Mouse (Mus musculus): ENCODE measurements around the gene Dab1. TPM values are rescaled to one million over a fixed set of nuclear protein-coding genes. Genes with fewer than 3 reads are reported as not detected.

Dab1 gene
- total RNA-seq, 2 experiments from 2014 or later = 155 to 170 TPM

DNA sequence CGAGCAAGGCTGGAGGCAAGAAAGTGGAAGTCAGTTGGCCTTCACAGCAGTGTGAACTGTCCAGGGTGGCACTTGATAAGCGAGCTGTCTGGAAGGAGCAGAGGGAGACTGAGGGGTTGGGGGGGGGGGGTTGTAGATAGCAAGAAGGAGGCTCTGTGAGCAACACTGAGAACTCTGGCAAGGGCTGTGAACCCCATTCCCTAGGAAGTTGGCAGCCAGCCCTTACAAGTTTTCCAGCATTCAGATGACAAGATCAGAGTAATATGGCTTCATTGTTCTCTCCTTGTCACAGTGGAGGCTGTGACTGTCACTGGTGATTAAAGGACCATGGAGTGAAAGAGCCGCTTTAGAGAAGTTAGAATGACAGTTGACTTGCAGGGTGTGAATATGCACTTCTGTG lies 662.4 kb downstream of the Dab1 start:
- no peak for TF ChIP-seq CTCF (conservative IDR thresholded peaks at IDR 0.05)
- no peak overlapping the region for H3K4me3 ChIP-seq
- DNase-seq (ENCODE audit: low spot score in 2 of 2) = no peak
- no peak overlapping the region for H3K27ac ChIP-seq

DNA sequence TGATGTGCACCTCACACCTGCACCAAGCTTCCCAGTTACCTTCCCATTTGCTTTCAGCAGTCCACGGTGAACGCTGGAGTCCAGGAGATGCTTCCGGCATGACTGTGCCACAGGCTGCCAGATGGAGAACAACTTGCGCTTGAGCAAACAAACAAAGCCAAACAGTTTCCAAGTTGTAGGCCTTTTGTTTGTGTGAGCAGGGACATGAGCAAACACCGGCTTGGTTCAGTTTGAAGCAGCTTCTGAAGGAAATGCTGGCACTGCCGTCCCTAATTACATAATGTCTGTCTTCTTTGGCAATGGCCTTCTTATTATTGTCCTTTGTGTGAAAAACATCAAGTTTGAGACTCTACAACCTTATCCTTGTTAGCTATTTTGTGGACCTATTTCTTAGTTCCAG lies 664.7 kb downstream of the Dab1 start:
- DNase-seq (ENCODE audit: low spot score in 2 of 2) = peak; percentile 13 to 35
- Histone ChIP-seq H3K27ac (no peak overlapping the region), H3K4me3 (no peak overlapping the region)
- no peak for TF ChIP-seq CTCF (conservative IDR thresholded peaks at IDR 0.05)

- no peak for TF ChIP-seq CTCF (conservative IDR thresholded peaks at IDR 0.05)
- no peak overlapping the region for H3K27ac ChIP-seq
- no peak for DNase-seq (ENCODE audit: low spot score in 2 of 2)
- no peak overlapping the region for H3K4me3 ChIP-seq
These were observed 669.2 kb downstream of the Dab1 start for GRCm38 (mm10) chr4:104288401-104288800.

DNA sequence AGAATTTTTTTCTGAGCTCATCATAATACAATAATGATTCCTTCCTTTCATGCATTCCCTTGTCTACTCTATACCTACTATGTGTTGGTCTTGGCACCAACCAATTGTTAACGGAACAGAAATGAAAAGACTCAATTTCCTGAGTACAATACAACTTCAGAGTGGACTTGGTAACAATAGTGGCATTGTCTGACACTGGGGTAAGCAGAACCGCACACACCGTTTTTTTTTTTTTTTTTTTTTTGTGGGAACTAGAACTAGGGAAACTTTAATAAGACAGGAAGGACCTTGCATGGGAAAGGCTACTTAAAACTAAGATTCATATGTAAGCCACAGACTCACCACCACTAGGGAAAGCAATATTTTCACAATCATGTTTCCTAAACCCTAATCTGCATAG lies 682.6 kb downstream of the Dab1 start:
- H3K4me3 ChIP-seq = no peak overlapping the region
- no peak for DNase-seq (ENCODE audit: low spot score in 2 of 2)
- no peak for TF ChIP-seq CTCF (conservative IDR thresholded peaks at IDR 0.05)
- no peak overlapping the region for H3K27ac ChIP-seq

DNA sequence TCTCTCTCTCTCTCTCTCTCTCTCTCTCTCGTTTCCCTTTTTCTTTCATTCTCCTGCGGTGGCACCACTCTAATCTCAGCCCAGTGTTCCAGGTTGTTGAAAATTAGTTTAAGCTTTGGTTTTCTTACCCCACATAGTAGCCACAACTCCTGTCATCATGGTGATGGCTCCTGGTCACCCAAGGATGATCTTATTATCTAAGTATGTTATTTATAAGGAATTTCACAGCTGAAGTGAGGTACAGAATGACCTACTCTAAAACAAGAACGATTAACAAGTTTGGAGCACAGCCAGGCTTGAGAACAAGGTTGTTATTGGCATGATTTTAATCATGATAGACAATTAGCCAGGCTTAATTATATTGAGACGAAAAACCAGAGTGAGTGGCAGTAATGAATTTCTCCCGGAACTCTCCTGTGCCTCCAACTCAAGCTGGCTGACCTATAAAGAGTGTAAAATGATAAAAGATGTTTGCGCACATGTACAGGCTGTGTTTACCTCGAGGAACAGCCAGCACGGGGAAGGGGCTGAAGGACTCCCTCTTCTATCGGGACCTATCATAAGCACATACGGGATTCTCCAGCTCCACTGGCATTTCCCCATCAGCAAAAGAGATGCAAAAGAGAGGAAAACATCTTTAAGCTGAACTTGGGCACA lies 684.0 kb downstream of the Dab1 start:
- DNase-seq (ENCODE audit: low spot score in 2 of 2) = no peak
- no peak overlapping the region for H3K27ac ChIP-seq
- no peak for TF ChIP-seq CTCF (conservative IDR thresholded peaks at IDR 0.05)
- H3K4me3 ChIP-seq = no peak overlapping the region

- Histone ChIP-seq H3K4me3 (no peak overlapping the region), H3K27ac (no peak overlapping the region)
- no peak for DNase-seq (ENCODE audit: low spot score in 2 of 2)
- no peak for TF ChIP-seq CTCF (conservative IDR thresholded peaks at IDR 0.05)
These were observed 688.6 kb downstream of the Dab1 start for GRCm38 (mm10) chr4:104307781-104308180.

- Histone ChIP-seq H3K27ac (no peak overlapping the region), H3K4me3 (no peak overlapping the region)
- DNase-seq (ENCODE audit: low spot score in 2 of 2) = no peak
- no peak for TF ChIP-seq CTCF (conservative IDR thresholded peaks at IDR 0.05)
These were observed 707.1 kb downstream of the Dab1 start for GRCm38 (mm10) chr4:104326221-104326620.

GRCm38 (mm10) chr4:104331896-104332295 lies 712.7 kb downstream of the Dab1 start:
- Histone ChIP-seq H3K27ac (no peak overlapping the region), H3K4me3 (no peak overlapping the region)
- TF ChIP-seq CTCF (conservative IDR thresholded peaks at IDR 0.05) = no peak
- peak in 1 of 2 experiments; percentile 14 for DNase-seq (ENCODE audit: low spot score in 2 of 2)

DNA sequence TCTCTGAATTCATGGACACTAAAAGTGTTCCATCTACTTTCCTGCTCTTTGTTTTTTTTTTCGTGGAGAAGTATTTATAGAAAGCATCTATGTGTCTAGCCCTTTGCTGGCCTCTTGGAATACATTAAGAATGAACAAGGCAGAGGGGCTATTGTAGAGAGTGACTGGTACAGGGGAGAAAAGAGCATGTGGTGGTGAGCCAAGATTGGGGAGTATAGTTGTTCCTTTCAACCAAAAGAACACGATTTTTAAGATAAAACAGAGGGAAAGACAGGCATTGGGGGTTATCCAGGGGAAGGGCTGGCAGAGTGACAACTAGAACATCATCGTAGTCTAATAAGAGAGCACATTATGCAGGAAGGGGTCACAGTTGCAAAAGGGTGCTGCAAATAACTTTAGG lies 713.2 kb downstream of the Dab1 start:
- no peak overlapping the region for H3K27ac ChIP-seq
- TF ChIP-seq CTCF (conservative IDR thresholded peaks at IDR 0.05) = no peak
- H3K4me3 ChIP-seq = no peak overlapping the region
- no peak for DNase-seq (ENCODE audit: low spot score in 2 of 2)

- DNase-seq (ENCODE audit: low spot score in 2 of 2) = no peak
These were observed 718.1 kb downstream of the Dab1 start for GRCm38 (mm10) chr4:104337279-104337678.

GRCm38 (mm10) chr4:104338382-104338781 lies 719.2 kb downstream of the Dab1 start:
- Histone ChIP-seq H3K27ac (no peak overlapping the region), H3K4me3 (no peak overlapping the region)
- TF ChIP-seq CTCF (conservative IDR thresholded peaks at IDR 0.05) = no peak
- peak in 1 of 2 experiments; percentile 16 for DNase-seq (ENCODE audit: low spot score in 2 of 2)

More at GRCm38 (mm10) chr4:104337279-104337678, 718.1 kb downstream of the Dab1 start:
- peak overlapping the region; percentile 10; the same call in 1 of the 2 replicates for H3K27ac ChIP-seq
- H3K4me3 ChIP-seq = no peak overlapping the region
- no peak for TF ChIP-seq CTCF (conservative IDR thresholded peaks at IDR 0.05)

GRCm38 (mm10) chr4:104361345-104361744 lies 742.2 kb downstream of the Dab1 start:
- no peak for TF ChIP-seq CTCF (conservative IDR thresholded peaks at IDR 0.05)
- Histone ChIP-seq H3K4me3 (no peak overlapping the region), H3K27ac (no peak overlapping the region)
- DNase-seq (ENCODE audit: low spot score in 2 of 2) = no peak

DNA sequence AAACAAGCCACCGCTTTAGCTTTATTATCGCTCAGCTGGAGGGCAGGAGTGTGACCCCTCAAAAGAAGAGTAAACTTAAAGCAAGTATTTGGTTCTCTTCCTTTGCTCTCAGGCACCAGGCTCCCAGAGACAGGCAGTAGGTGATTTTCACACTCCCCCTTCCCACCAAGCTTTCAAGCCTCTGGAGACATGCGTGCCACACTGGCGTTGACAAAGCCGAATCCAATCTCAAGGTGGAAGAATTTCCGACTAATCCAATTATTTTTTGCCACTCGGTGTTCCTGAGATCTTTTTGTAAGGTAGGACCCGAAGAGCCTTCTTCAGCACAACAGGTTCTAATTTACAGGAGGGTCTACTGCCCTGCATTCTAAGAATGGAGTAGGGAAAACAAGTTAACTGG lies 747.3 kb downstream of the Dab1 start:
- no peak for DNase-seq (ENCODE audit: low spot score in 2 of 2)
- peak overlapping the region; percentile 97 for H3K27ac ChIP-seq
- H3K4me3 ChIP-seq = peak overlapping the region; percentile 81
- TF ChIP-seq CTCF (conservative IDR thresholded peaks at IDR 0.05) = no peak

All from layer of hippocampus, adult 2 months (tissue).